Mouse (Mus musculus) hindbrain, embryonic 11.5 days (tissue): ENCODE data around the gene Klhl32. TPM values are rescaled to one million over a fixed set of nuclear protein-coding genes. Genes with fewer than 3 reads are reported as not detected.
A peak's percentile ranks its signal among the peaks of the same experiment; 100 is the strongest.

Source experiments
- ATAC-seq: fragments of 200-750 bp; cut with Nextera tagmentation; 2 replicates; pipeline ENCODE4 v1.8.0; 2017; ENCODE audit warnings: mild to moderate bottlenecking, moderate TSS enrichment, moderate library complexity; ENCODE audit not compliant: low FRiP score
- DNase-seq: peaks from one replicate; pipeline ENCODE4 v3.0.0-alpha.2; 2015; ENCODE audit warnings: low spot score
- H3K27ac ChIP-seq: fragments of 300-500 bp; sonication (generic); 2 replicates; pipeline ENCODE4 v1.5.1; 2014; ENCODE audit warnings: mild to moderate bottlenecking, low read depth, low read length
- H3K27me3 ChIP-seq: fragments of 300-500 bp; sonication (generic); 2 replicates; pipeline ENCODE4 v1.6.1; 2014; ENCODE audit warnings: mild to moderate bottlenecking, low read length, moderate library complexity, mixed read lengths; ENCODE audit not compliant: control insufficient read depth, insufficient read depth
- H3K36me3 ChIP-seq: fragments of 300-500 bp; sonication (generic); 2 replicates; pipeline ENCODE4 v1.6.1; 2014; ENCODE audit warnings: mild to moderate bottlenecking, low read length, moderate library complexity, mixed read lengths; ENCODE audit not compliant: control insufficient read depth, insufficient read depth
- H3K4me1 ChIP-seq: fragments of 300-500 bp; sonication (generic); replicated peaks from 2 replicates; pipeline ENCODE4 v1.6.1; 2014; ENCODE audit warnings: low read length, mixed read lengths; ENCODE audit not compliant: control insufficient read depth, insufficient read depth
- H3K4me2 ChIP-seq: fragments of 300-500 bp; sonication (generic); replicated peaks from 2 replicates; pipeline ENCODE4 v1.6.1; 2014; ENCODE audit warnings: mild to moderate bottlenecking, low read depth, low read length
- H3K4me3 ChIP-seq: fragments of 300-500 bp; sonication (generic); 2 replicates; pipeline ENCODE4 v1.5.1; 2014; ENCODE audit warnings: low read depth, low read length
- H3K9ac ChIP-seq: fragments of 300-500 bp; sonication (generic); 2 replicates; pipeline ENCODE4 v1.6.1; 2014; ENCODE audit warnings: low read depth, low read length
- H3K9me3 ChIP-seq: fragments of 300-500 bp; sonication (generic); 2 replicates; pipeline ENCODE4 v1.6.1; 2016; ENCODE audit warnings: low read length; ENCODE audit not compliant: control insufficient read depth
- WGBS: fragments of 180-500 bp; shearing (Covaris S2); extraction: QIAGEN DNeasy Blood & Tissue Kit; methylation state at CpG from one replicate; pipeline ENCODE4 v1.1.7; 2014; 5-methylcytosine and 5-hydroxymethylcytosine counted together
- polyA plus RNA-seq: library from polyadenylated mRNA; unstranded; fragments of >200 nt; fragmentation: Nextera tagmentation; extraction: Ambion mirVana; gene quantifications from 2 replicates; pipeline ENCODE4 v1.2.1, GENCODE M21; 2014

The Klhl32 gene
- polyA plus RNA-seq, 1 experiment from 2014 or later: 8.2 TPM

GRCm38 (mm10) chr4:24631177-24631911 is 219.6 kb downstream of the Klhl32 start:
- H3K4me2 ChIP-seq: no peak overlapping the region
- H3K27me3 ChIP-seq: no peaks in the 10 kb centered on the region
- H3K9ac ChIP-seq: no peak overlapping the region
- DNase-seq (no peak), ATAC-seq (peak; percentile 62; the same call in 1 of the 2 replicates)
- H3K27ac ChIP-seq: no peak overlapping the region
- no peaks in the 10 kb centered on the region for H3K36me3 ChIP-seq
- WGBS: 73% methylated on average over 9 of the region's 9 CpGs
- no peaks in the 10 kb centered on the region for H3K9me3 ChIP-seq
- H3K4me1 ChIP-seq: no peaks in the 10 kb centered on the region; the same call in 1 of the 2 replicates
- no peak overlapping the region for H3K4me3 ChIP-seq

DNA sequence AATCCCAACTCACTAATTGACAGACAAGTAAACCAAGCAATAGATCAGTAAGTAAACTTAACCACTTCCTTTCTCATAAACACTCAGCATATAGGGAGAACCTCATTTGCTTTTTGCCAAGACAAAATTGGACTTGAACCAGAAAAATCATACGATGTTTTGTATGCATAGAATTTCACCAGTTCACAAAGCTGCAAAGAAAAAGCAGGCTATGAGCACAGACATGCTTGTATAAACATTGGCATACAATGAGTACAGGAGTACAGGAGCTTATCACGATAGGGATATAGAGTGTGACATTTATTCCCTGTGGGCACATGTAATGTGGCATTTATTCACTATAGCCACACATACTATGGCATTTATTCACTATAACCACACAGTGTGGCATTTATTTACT is 220.5 kb downstream of the Klhl32 start:
- Histone ChIP-seq H3K4me1 (no peaks in the 10 kb centered on the region; the same call in 1 of the 2 replicates), H3K27me3 (no peaks in the 10 kb centered on the region), H3K9ac (no peak overlapping the region), H3K4me2 (no peak overlapping the region), H3K27ac (no peak overlapping the region), H3K36me3 (no peaks in the 10 kb centered on the region), H3K9me3 (no peaks in the 10 kb centered on the region), H3K4me3 (no peak overlapping the region)
- ATAC-seq: no peak
- 91% methylated on average over 2 of the region's 2 CpGs for WGBS
- DNase-seq: no peak

DNA sequence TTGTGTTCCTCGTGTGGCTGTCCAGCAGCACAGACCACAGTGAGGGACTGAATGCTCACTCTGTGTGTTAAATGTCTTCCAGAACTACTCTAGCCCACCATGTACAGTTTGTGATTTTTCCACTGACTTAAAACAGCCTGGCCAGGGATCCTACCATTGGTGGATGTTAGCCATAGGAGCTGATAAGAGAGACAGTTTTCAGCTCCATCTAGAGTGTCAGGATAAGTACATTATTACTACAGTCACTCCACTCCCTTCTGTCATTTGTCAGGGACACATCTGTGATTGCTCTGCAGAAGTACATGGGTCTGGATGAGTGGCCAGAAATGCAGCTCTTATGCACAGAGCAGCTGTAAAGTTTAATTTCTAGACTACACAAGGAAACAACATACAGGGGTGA is 223.1 kb downstream of the Klhl32 start:
- no peak overlapping the region for H3K4me2 ChIP-seq
- no peak overlapping the region for H3K27ac ChIP-seq
- no peaks in the 10 kb centered on the region for H3K27me3 ChIP-seq
- no peaks in the 10 kb centered on the region for H3K9me3 ChIP-seq
- H3K36me3 ChIP-seq: no peaks in the 10 kb centered on the region
- WGBS: 70% methylated on average over 1 of the region's 1 CpGs
- DNase-seq: no peak
- H3K4me3 ChIP-seq: no peak overlapping the region
- ATAC-seq: no peak
- H3K9ac ChIP-seq: no peak overlapping the region
- no peaks in the 10 kb centered on the region; the same call in 1 of the 2 replicates for H3K4me1 ChIP-seq

- no peak overlapping the region for H3K9ac ChIP-seq
- no peaks in the 10 kb centered on the region for H3K36me3 ChIP-seq
- ATAC-seq (no peak), DNase-seq (no peak)
- H3K27me3 ChIP-seq: no peaks in the 10 kb centered on the region
- H3K4me2 ChIP-seq: no peak overlapping the region
- no peaks in the 10 kb centered on the region for H3K9me3 ChIP-seq
- H3K27ac ChIP-seq: no peak overlapping the region
- WGBS: 88% methylated on average over 4 of the region's 4 CpGs
- H3K4me3 ChIP-seq: no peak overlapping the region
- H3K4me1 ChIP-seq: no peaks in the 10 kb centered on the region; the same call in 1 of the 2 replicates
Observed at GRCm38 (mm10) chr4:24626686-24627085, 224.2 kb downstream of the Klhl32 start.

GRCm38 (mm10) chr4:24625951-24626584 is 224.9 kb downstream of the Klhl32 start:
- no peaks in the 10 kb centered on the region for H3K36me3 ChIP-seq
- 84% methylated on average over 13 of the region's 13 CpGs for WGBS
- no peak overlapping the region for H3K4me3 ChIP-seq
- DNase-seq (no peak), ATAC-seq (no peak)
- H3K27ac ChIP-seq: no peak overlapping the region
- no peak overlapping the region for H3K4me2 ChIP-seq
- no peak overlapping the region for H3K9ac ChIP-seq
- H3K9me3 ChIP-seq: no peaks in the 10 kb centered on the region
- no peaks in the 10 kb centered on the region; the same call in 1 of the 2 replicates for H3K4me1 ChIP-seq
- no peaks in the 10 kb centered on the region for H3K27me3 ChIP-seq

GRCm38 (mm10) chr4:24621422-24622187 is 229.3 kb downstream of the Klhl32 start:
- Histone ChIP-seq H3K27me3 (no peaks in the 10 kb centered on the region), H3K9me3 (no peaks in the 10 kb centered on the region), H3K4me3 (no peak overlapping the region), H3K9ac (no peak overlapping the region), H3K4me2 (no peak overlapping the region), H3K4me1 (no peaks in the 10 kb centered on the region), H3K27ac (no peak overlapping the region), H3K36me3 (no peaks in the 10 kb centered on the region)
- WGBS: 84% methylated on average over 9 of the region's 9 CpGs
- DNase-seq: no peak
- ATAC-seq: no peak

- H3K27me3 ChIP-seq: no peaks in the 10 kb centered on the region
- H3K9ac ChIP-seq: no peak overlapping the region
- H3K4me2 ChIP-seq: no peak overlapping the region
- ATAC-seq (no peak), DNase-seq (no peak)
- H3K4me3 ChIP-seq: no peak overlapping the region
- H3K36me3 ChIP-seq: no peaks in the 10 kb centered on the region
- no peak overlapping the region for H3K27ac ChIP-seq
- no peaks in the 10 kb centered on the region for H3K9me3 ChIP-seq
- no peaks in the 10 kb centered on the region for H3K4me1 ChIP-seq
- WGBS: 88% methylated on average over 5 of the region's 5 CpGs
Observed at GRCm38 (mm10) chr4:24620440-24620839, 230.5 kb downstream of the Klhl32 start.

GRCm38 (mm10) chr4:24620005-24620404 is 230.9 kb downstream of the Klhl32 start:
- H3K4me3 ChIP-seq: no peak overlapping the region
- H3K36me3 ChIP-seq: no peaks in the 10 kb centered on the region
- H3K9ac ChIP-seq: no peak overlapping the region
- no peaks in the 10 kb centered on the region for H3K27me3 ChIP-seq
- WGBS: 84% methylated on average over 6 of the region's 6 CpGs
- H3K4me1 ChIP-seq: no peaks in the 10 kb centered on the region
- no peaks in the 10 kb centered on the region for H3K9me3 ChIP-seq
- H3K4me2 ChIP-seq: no peak overlapping the region
- H3K27ac ChIP-seq: no peak overlapping the region
- ATAC-seq: no peak
- DNase-seq: no peak
